Mouse (Mus musculus): ENCODE results near the gene Nob1. TPM values are rescaled to one million over a fixed set of nuclear protein-coding genes. Genes with fewer than 3 reads are reported as not detected.

Nob1 gene
- polyA plus RNA-seq, 1 experiment from 2014 or later, result 78.3 TPM

DNA sequence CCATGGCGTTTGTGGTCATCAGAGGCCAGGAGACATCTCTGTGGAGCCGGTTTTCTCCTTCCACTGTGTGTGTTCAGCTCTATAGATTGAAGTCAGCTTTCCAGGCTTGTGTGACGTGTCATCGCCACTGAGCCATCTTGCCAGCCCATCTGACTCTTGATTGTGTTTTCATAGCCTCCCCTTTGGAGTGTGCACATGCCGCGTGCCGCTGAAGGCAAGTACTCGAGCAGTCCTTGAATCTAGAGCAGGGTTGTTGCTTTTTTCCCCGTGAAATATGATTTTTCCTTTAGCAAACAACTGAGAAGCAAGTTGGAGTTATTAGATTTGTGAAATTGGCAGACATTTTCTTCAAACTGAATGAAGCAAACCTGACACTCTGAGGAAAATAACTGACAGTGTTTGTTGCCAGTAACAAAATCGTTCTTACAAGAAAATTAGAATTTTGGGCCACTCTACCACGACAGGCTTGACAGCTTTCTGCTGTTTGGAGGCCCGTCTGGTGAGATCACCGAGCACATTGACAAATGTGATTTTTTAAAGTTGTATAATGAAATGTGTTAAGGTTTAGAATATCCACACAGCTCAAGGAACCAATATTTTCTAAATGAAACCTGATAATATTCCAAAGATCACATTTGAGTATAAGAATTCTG is 26.7 kb upstream of the Nob1 start:
- peaks cover 14% of the 10 kb centered on the region for H3K36me3 ChIP-seq
- 90% methylated on average over 13 of the region's 13 CpGs for WGBS
- no peaks in the 10 kb centered on the region for H3K9me3 ChIP-seq (replicated peaks)
- H3K4me2 ChIP-seq (replicated peaks), result no peak overlapping the region
- H3K9ac ChIP-seq, result no peak overlapping the region
- H3K27me3 ChIP-seq, result no peaks in the 10 kb centered on the region
- ATAC-seq (ENCODE audit: low FRiP score), result no peak
- peaks cover 8% of the 10 kb centered on the region; the same call in 1 of the 2 replicates for H3K4me1 ChIP-seq
- no peak overlapping the region for H3K4me3 ChIP-seq
- no peak overlapping the region for H3K27ac ChIP-seq

DNA sequence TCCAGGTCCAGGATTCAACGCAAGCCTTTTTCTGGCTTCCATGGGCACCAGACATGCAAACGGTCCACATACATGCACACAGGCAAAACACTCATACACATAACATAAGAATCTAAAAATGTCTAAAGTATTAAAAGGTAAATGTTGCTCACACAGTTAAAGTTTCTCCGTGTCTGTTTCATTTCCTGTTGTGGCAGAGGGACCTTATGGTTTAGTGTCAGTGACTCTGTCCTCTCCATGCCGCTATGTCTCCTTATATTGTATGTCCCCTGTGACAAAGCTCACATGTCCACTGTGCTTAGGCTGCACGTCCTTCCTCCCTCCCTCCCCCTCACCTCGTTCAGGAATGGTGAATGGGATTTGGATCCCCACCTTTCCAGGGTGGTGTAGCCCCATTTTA is 24.8 kb upstream of the Nob1 start:
- Histone ChIP-seq H3K9ac (no peak overlapping the region), H3K27ac (no peak overlapping the region), H3K4me2 (replicated peaks) (no peak overlapping the region)

DNA sequence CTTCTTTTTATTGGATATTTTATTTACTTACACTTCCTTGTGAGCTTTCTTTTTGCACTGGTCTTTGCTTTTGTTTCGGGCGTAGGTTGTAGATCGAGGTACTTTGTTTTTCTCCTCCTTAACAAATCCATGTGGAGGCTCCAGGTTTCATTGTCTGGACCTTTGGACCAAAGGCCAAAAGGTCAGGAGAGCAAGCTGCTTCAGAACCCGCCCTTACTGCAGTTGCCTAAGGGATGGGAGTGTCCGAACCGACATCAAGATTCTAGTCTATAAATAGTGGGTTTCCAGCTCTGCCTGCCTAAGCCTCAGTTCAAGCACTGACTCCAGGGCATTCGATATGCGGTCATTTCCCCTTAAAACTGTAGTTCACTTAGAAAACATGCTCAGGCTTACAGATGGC is 24.3 kb upstream of the Nob1 start:
- Histone ChIP-seq H3K27me3 (no peaks in the 10 kb centered on the region), H3K9ac (no peak overlapping the region), H3K4me3 (no peak overlapping the region), H3K36me3 (peaks cover 14% of the 10 kb centered on the region), H3K4me1 (peaks cover 8% of the 10 kb centered on the region; the same call in 1 of the 2 replicates), H3K4me2 (replicated peaks) (no peak overlapping the region), H3K27ac (no peak overlapping the region), H3K9me3 (replicated peaks) (no peaks in the 10 kb centered on the region)
- no peak for ATAC-seq (ENCODE audit: low FRiP score)
- 36% methylated on average over 8 of the region's 8 CpGs for WGBS

More for the DNA sequence above, 24.8 kb upstream of the Nob1 start:
- Histone ChIP-seq H3K4me1 (peaks cover 8% of the 10 kb centered on the region; the same call in 1 of the 2 replicates), H3K27me3 (no peaks in the 10 kb centered on the region), H3K4me3 (no peak overlapping the region), H3K36me3 (peaks cover 14% of the 10 kb centered on the region), H3K9me3 (replicated peaks) (no peaks in the 10 kb centered on the region)
- ATAC-seq (ENCODE audit: low FRiP score), result no peak
- 76% methylated on average over 6 of the region's 6 CpGs for WGBS

DNA sequence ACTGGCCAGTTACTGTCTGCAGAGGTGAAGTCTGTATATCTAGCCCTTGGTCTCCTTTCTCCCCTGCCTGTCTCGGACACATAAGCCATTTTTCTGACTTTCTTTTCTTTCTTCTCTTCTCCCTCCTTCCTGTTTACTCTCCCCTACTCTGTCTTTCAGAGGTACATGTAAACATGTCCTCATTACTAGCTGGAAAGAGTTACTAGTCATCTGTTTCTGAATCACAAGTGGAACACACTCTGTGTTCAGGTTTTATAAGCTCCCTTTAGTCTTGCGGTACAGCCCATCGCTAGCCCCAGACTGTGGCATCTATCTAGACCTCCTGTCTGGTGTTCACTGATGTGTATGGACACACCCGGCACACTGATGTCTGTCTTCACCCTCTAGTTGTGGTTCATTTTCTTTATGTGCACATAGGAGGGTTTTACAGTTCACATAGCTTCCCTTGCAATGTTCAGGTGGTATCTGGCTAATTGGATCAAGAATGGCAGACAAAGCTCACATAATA is 23.6 kb upstream of the Nob1 start:
- Histone ChIP-seq H3K4me1 (peaks cover 8% of the 10 kb centered on the region; the same call in 1 of the 2 replicates), H3K4me3 (no peak overlapping the region), H3K4me2 (replicated peaks) (no peak overlapping the region), H3K9me3 (replicated peaks) (no peaks in the 10 kb centered on the region), H3K27ac (no peak overlapping the region), H3K36me3 (peaks cover 8% of the 10 kb centered on the region), H3K27me3 (no peaks in the 10 kb centered on the region), H3K9ac (no peak overlapping the region; the same call in 1 of the 2 replicates)
- 73% methylated on average over 4 of the region's 4 CpGs for WGBS
- ATAC-seq (ENCODE audit: low FRiP score), result no peak

DNA sequence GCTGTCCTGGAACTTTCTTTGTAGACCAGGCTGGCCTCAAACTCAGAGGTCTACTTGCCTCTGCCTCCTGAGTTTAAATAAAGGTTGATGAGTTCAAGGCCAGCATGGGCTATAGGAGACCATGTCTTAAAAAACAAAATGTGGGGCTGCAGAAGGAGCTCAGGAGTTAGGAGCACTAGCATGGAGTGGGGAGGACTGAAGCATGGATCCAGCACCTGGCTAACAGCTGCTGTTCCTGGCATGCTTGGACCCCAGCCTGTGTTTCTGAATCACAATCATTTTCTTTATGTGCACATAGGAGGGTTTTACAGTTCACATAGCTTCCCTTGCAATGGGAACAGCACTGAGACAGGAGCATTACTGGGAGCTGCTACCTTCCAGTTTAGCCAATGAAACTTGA is 22.9 kb upstream of the Nob1 start:
- H3K36me3 ChIP-seq, result 0 out of 2 replicates have a peak, but pooled peaks cover 4% of the 10 kb centered on the region
- H3K27me3 ChIP-seq, result no peaks in the 10 kb centered on the region
- no peak for ATAC-seq (ENCODE audit: low FRiP score)
- no peak overlapping the region for H3K4me3 ChIP-seq
- H3K4me1 ChIP-seq, result peaks cover 8% of the 10 kb centered on the region; the same call in 1 of the 2 replicates
- H3K9me3 ChIP-seq (replicated peaks), result no peaks in the 10 kb centered on the region
- no peak overlapping the region for H3K4me2 ChIP-seq (replicated peaks)
- no peak overlapping the region for H3K9ac ChIP-seq
- H3K27ac ChIP-seq, result no peak overlapping the region

DNA sequence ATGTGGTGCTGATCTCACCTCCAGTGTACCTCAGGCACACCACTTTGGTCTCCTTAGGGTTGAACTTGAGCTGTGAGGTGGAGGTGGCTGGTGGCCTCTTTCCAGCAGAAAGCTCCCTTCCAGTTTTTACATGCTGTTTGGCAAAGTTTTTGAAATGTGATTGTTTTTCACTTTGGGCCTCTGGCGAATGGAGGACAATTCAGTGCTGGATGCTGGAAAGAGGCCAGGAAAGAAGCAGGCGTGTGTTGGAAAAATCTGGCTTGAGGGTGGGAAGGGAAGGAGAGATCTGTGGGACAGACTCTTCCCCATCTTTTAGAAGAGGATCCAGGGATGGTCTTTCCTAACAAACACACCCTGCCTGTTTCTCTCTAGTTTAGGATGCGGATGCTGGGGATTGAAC is 19.8 kb upstream of the Nob1 start:
- Histone ChIP-seq H3K4me3 (no peak overlapping the region), H3K27ac (no peak overlapping the region), H3K27me3 (no peaks in the 10 kb centered on the region), H3K4me1 (peaks cover 8% of the 10 kb centered on the region; the same call in 1 of the 2 replicates), H3K9ac (no peak overlapping the region), H3K36me3 (no peaks in the 10 kb centered on the region), H3K9me3 (replicated peaks) (no peaks in the 10 kb centered on the region), H3K4me2 (replicated peaks) (no peak overlapping the region)
- ATAC-seq (ENCODE audit: low FRiP score), result no peak
- 97% methylated on average over 3 of the region's 3 CpGs for WGBS

DNA sequence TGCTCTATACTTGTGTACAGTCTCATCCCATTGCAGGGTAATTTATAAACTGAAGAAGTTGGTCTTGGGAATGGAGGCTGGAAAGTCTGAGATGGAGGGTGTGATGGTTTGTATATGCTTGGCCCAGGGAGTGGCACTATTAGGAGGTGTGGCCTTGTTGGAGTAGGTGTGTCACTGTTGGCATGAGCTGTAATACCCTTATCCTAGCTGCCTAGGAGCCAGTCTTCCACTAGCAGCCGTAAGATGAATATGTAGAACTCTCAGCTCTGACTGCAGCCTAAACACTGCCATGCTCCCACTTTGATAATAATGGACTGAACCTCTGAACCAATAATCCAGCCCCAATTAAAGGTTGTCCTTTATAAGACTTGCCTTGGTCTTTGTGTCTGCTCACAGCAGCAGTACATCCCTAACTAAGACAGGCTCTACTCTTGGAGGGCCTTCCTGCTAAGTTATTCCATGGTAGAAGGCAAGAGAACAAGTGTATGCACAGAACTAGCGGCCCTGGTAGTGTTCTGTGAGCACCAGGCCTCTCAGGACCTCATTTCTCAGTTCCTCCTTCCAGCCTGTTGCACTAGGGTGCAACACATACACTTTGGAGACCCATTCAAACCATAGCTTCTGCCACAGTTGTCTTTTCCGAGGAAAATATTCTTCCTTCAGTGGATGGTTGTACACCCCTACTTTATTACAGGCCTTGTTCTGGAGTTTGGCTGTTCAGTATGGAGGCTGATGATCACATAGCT is 15.2 kb upstream of the Nob1 start:
- Histone ChIP-seq H3K9me3 (replicated peaks) (no peaks in the 10 kb centered on the region), H3K4me1 (peaks cover 14% of the 10 kb centered on the region), H3K27me3 (no peaks in the 10 kb centered on the region), H3K36me3 (no peaks in the 10 kb centered on the region), H3K4me3 (no peak overlapping the region), H3K9ac (no peak overlapping the region), H3K4me2 (replicated peaks) (no peak overlapping the region), H3K27ac (no peak overlapping the region)
- 92% methylated on average over 3 of the region's 3 CpGs for WGBS
- ATAC-seq (ENCODE audit: low FRiP score), result no peak

DNA sequence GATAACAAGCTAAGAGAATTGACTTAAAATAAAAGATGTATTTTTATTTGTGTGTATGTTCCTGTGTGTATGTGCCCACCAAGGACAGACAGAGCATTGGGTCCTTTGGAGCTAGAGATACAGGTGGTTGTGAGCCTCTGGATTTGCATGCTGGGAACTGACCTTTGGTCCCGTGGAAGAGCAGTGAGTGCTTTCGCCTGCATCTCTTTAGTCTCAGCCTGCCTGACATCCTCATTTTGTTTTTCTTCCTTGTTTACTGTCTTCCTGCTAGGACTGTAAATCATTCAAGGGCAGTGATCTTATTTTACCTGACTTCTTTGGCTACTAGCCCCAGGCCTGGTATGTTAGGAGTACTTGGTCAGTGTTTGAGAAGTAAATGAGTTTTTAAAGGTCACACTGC is 12.9 kb upstream of the Nob1 start:
- no peak overlapping the region for H3K4me2 ChIP-seq (replicated peaks)
- H3K27me3 ChIP-seq, result no peaks in the 10 kb centered on the region
- H3K4me3 ChIP-seq, result no peak overlapping the region
- H3K4me1 ChIP-seq, result peaks cover 14% of the 10 kb centered on the region
- WGBS, result 70% methylated on average over 2 of the region's 2 CpGs
- no peaks in the 10 kb centered on the region for H3K9me3 ChIP-seq (replicated peaks)
- no peaks in the 10 kb centered on the region for H3K36me3 ChIP-seq
- no peak for ATAC-seq (ENCODE audit: low FRiP score)
- H3K9ac ChIP-seq, result no peak overlapping the region
- H3K27ac ChIP-seq, result no peak overlapping the region

DNA sequence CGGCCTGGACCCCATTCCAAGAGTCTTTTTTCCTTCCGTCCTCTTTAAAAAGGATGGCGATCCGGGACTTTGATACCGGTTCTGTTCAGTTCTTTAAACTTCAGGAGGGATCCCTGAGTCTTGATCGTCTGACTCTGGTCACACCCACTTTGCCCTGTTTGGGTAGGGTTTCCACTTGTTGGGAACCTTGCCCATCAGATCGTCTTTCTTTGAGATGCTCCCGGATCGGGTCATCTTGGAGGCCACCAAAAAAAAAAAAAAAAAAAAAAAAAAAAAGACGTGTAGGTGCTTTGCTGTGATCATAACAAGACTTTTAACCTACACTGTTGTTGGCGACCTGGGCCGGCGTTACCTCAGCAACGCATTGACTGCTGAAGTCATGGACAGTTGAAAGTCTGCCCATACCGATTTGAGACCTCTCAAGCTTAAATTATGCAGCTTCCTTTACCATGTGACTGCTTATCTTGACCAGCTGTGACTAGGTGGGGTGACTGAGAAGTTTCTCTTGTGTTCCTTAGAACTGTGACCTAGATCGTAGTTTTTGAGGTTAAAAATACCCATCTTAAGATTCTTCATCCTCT is 12.1 kb upstream of the Nob1 start:
- H3K9ac ChIP-seq, result peak overlapping the region; percentile 92
- 9% methylated on average over 16 of the region's 16 CpGs for WGBS
- H3K4me1 ChIP-seq, result peaks cover 14% of the 10 kb centered on the region
- H3K27ac ChIP-seq, result peak overlapping the region; percentile 84
- H3K36me3 ChIP-seq, result no peaks in the 10 kb centered on the region
- no peaks in the 10 kb centered on the region for H3K9me3 ChIP-seq (replicated peaks)
- H3K4me3 ChIP-seq, result peak overlapping the region; percentile 84
- peak; percentile 29; the same call in 1 of the 2 replicates for ATAC-seq (ENCODE audit: low FRiP score)
- no peaks in the 10 kb centered on the region for H3K27me3 ChIP-seq
- H3K4me2 ChIP-seq (replicated peaks), result peak overlapping the region; percentile 73

DNA sequence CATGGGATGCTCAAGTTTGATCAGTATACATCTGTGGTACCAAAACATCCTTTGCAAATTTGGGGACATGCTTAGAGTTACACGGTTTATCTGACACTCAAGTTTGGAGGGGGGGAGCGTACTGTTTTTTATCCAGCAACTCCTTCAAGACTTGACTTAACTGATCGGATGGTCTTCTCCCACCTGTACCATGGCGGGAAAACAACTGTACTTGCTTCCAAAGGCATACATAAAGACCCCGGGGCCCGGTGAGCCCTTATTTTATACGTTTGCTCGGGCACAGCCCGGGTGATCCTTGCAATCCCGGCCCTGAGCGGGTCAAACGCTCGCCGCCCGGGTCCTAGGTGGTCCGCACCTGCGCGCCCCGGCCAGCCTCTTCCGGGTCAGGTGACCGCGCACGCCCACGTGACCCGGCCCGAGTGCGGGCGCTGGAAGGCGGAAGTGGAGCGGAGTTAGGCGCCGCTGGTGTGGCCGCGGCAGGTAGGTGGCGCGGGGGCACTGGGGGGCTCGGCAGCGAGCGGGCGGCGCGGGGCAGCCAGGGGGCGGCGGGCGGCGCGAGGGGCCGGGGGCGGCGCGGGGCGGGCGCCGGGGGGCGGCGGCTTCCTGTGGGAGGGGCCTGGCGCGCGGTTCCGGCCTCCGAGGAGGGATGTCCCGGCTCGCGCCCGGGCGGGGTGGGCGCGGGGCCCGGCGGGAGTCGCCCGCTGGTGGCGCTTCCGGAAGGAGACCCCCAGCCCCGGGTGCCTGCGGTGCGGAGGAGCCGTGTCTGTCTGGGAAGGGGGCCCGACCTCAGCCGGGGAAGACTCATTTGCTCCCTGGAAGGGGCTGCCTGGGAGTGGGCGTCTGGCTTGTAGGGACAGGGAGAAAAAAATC is 11.3 kb upstream of the Nob1 start, which contains the start of gene Wwp2:
Wwp2 (plus strand) TSS at position 404 of the 870 bp plus-strand sequence.
- Histone ChIP-seq H3K4me1 (peaks cover 14% of the 10 kb centered on the region), H3K4me2 (replicated peaks) (peak within 1 kb of the TSS; percentile 73), H3K36me3 (no peaks in the 10 kb centered on the region), H3K27me3 (no peaks in the 10 kb centered on the region), H3K9me3 (replicated peaks) (no peaks in the 10 kb centered on the region), H3K4me3 (peak within 1 kb of the TSS; percentile 84), H3K9ac (peak within 1 kb of the TSS; percentile 92), H3K27ac (peak within 1 kb of the TSS; percentile 84)
- under 1% methylated on average over 56 of the region's 81 CpGs for WGBS
- peak; percentile 90 for ATAC-seq (ENCODE audit: low FRiP score)

DNA sequence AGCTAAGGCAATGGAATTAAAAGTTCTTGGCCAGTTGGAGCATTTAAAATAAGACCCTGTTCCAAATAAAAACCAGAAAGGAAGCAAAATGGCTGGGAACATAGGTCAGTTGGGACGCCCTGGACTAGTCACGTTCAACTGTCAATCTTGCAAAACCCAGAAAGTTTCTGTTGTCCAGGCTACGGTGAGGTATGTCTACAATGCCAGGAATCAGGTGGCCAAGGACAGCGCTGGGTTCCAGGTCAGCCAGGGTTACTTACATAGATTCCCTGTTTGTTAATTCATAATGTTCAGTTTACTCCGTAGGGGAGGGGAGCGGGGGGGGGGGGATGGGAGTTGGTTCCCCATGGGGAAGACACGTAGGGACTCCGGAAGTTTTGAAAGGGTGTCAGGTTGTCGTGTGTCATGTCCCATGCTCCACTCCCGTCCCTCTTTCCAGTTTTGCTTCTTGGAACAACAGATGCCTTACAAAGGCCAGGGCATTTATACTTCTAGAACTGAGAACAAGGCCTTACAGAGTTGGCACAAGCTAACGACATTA is 10.6 kb upstream of the Nob1 start:
- Histone ChIP-seq H3K27ac (no peak overlapping the region; the same call in 1 of the 2 replicates), H3K36me3 (no peaks in the 10 kb centered on the region), H3K4me2 (replicated peaks) (peak overlapping the region; percentile 73), H3K4me3 (peak overlapping the region; percentile 84), H3K9ac (peak overlapping the region; percentile 92), H3K4me1 (peaks cover 14% of the 10 kb centered on the region), H3K9me3 (replicated peaks) (no peaks in the 10 kb centered on the region), H3K27me3 (no peaks in the 10 kb centered on the region)
- peak; percentile 1; the same call in 1 of the 2 replicates for ATAC-seq (ENCODE audit: low FRiP score)
- WGBS, result 27% methylated on average over 11 of the region's 11 CpGs

Data from hindbrain, embryonic 12.5 days (tissue).